Mouse (Mus musculus) liver, embryonic 14.5 days (tissue): Measurements from ENCODE around the gene Memo1. TPM values are rescaled to one million over a fixed set of nuclear protein-coding genes. Genes with fewer than 3 reads are reported as not detected.

Source experiments
- ATAC-seq: fragments of 200-750 bp; cut with Nextera tagmentation; 2 replicates; pipeline ENCODE4 v1.8.0; 2017; ENCODE audit warnings: moderate number of reproducible peaks, mild to moderate bottlenecking, moderate library complexity; ENCODE audit not compliant: insufficient read depth
- DNase-seq, 3 experiments: peaks; one replicate each; pipeline ENCODE4 v3.0.0-alpha.2; 2012 to 2013; ENCODE audit warnings: low read depth in 3 of 3, low spot score in 3 of 3
- H3K27ac ChIP-seq: fragments of 300-500 bp; sonication (generic); 2 replicates; pipeline ENCODE4 v1.5.1; 2014; ENCODE audit warnings: moderate library complexity, mild to moderate bottlenecking, control low read depth, inconsistent platforms
- H3K27me3 ChIP-seq: fragments of 300-500 bp; sonication (generic); 2 replicates; pipeline ENCODE4 v1.6.1; 2014; ENCODE audit warnings: mild to moderate bottlenecking, low read length, moderate library complexity; ENCODE audit not compliant: control insufficient read depth, insufficient read depth
- H3K36me3 ChIP-seq: fragments of 300-500 bp; sonication (generic); replicated peaks from 2 replicates; pipeline ENCODE4 v1.6.1; 2014; ENCODE audit warnings: low read depth; ENCODE audit not compliant: control insufficient read depth, insufficient read depth
- H3K4me1 ChIP-seq, 2 experiments: fragments of 200-500 bp in 1 of 2; fragments of 300-500 bp in 1 of 2; sonication (generic) in 1 of 2; replicated peaks; 2 replicates each; pipeline ENCODE4 v1.6.1; 2012 to 2014; ENCODE audit warnings: antibody characterized with exemption in 1 of 2, inconsistent platforms in 1 of 2, low read length in 1 of 2; ENCODE audit not compliant: control insufficient read depth in 2 of 2, insufficient read depth in 2 of 2
- H3K4me2 ChIP-seq: fragments of 300-500 bp; sonication (generic); 2 replicates; pipeline ENCODE4 v1.6.1; 2014; ENCODE audit warnings: low read depth, mild to moderate bottlenecking, control low read depth, moderate library complexity
- H3K4me3 ChIP-seq, 2 experiments: fragments of 200-500 bp in 1 of 2; fragments of 300-500 bp in 1 of 2; sonication (generic) in 1 of 2; 2 replicates each; pipeline ENCODE4 v1.5.1; 2012 to 2014; ENCODE audit warnings: low read depth in 2 of 2, low read length in 2 of 2, mild to moderate bottlenecking in 2 of 2, control low read depth in 1 of 2, inconsistent platforms in 1 of 2, moderate library complexity in 1 of 2; ENCODE audit not compliant: insufficient read depth in 1 of 2
- H3K9ac ChIP-seq: fragments of 300-500 bp; sonication (generic); replicated peaks from 2 replicates; pipeline ENCODE4 v1.6.1; 2014; ENCODE audit warnings: mild to moderate bottlenecking, control low read depth, moderate library complexity
- H3K9me3 ChIP-seq: fragments of 300-500 bp; sonication (generic); 2 replicates; pipeline ENCODE4 v1.6.1; 2016; ENCODE audit warnings: low read length, mixed read lengths; ENCODE audit not compliant: control insufficient read depth
- CTCF ChIP-seq: IDR thresholded peaks from 2 replicates; pipeline ENCODE4 v1.5.1; 2016; ENCODE audit warnings: antibody characterized with exemption, low read depth, control low read depth
- EP300 ChIP-seq: IDR thresholded peaks from 2 replicates; pipeline ENCODE4 v1.6.1; 2016; ENCODE audit warnings: antibody characterized with exemption, low read depth
- WGBS: fragments of 180-500 bp; shearing (Covaris S2); extraction: QIAGEN DNeasy Blood & Tissue Kit; methylation state at CpG from one replicate; pipeline ENCODE4 v1.1.7; 2014; ENCODE audit not compliant: insufficient replicate concordance; 5-methylcytosine and 5-hydroxymethylcytosine counted together
- polyA plus RNA-seq, 2 experiments: library from polyadenylated mRNA; depleted of rRNA in 1 of 2; stranded (reverse) in 1 of 2; unstranded in 1 of 2; fragments of >200 nt; fragmentation: Nextera tagmentation in 1 of 2; extraction: Ambion mirVana in 1 of 2; gene quantifications; 2 replicates each; pipeline versions ENCODE4 v1.2.1 to v1.2.3; 2012 to 2014

Memo1 gene
- polyA plus RNA-seq, 2 experiments, result 38.8 to 111 TPM

- peaks cover 30 to 38% of the 10 kb centered on the region in 2 experiments for H3K4me1 ChIP-seq
- no peak overlapping the region for H3K4me3 ChIP-seq
- no peaks in the 10 kb centered on the region for H3K9me3 ChIP-seq
- WGBS, result 83% methylated on average over 3 of the region's 3 CpGs
- ATAC-seq, result no peak
- no peak overlapping the region for H3K4me2 ChIP-seq
- no peak for DNase-seq
- no peak overlapping the region for H3K9ac ChIP-seq
- H3K27me3 ChIP-seq, result no peaks in the 10 kb centered on the region
- no peak for TF ChIP-seq EP300
- TF ChIP-seq CTCF, result no peak
- H3K27ac ChIP-seq, result no peak overlapping the region
- H3K36me3 ChIP-seq, result peaks cover 9% of the 10 kb centered on the region
Observed at GRCm38 (mm10) chr17:74262415-74262814, 32.9 kb downstream of the Memo1 start.

DNA sequence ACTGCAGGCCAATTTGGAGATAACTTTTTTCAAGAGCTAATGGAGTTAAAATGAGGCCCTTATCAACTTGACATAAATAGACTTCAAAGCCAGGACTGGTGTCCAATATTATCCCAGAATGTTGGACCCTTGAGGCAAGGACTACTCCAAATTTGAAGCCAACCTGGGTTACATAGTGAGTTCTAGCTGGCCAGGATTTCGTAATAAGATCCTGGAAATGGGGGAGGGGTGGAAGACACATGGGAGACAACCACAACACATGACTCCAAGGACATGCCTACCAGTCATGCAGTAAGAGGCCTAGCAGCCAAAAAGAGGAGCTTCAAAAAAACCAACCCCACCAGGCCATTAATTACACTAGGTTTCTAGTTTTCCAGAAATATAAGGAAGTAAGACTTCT, 50.0 kb downstream of the Memo1 start:
- no peak overlapping the region for H3K27ac ChIP-seq
- H3K9me3 ChIP-seq, result no peaks in the 10 kb centered on the region
- DNase-seq (no peak), ATAC-seq (no peak)
- no peak overlapping the region for H3K4me3 ChIP-seq
- H3K27me3 ChIP-seq, result no peaks in the 10 kb centered on the region
- H3K4me2 ChIP-seq, result no peak overlapping the region
- no peak overlapping the region for H3K9ac ChIP-seq
- no peaks in the 10 kb centered on the region; the same call in 1 of the 2 replicates for H3K36me3 ChIP-seq
- peaks cover 3 to 5% of the 10 kb centered on the region in 2 experiments; a peak in 3 of 4 replicates for H3K4me1 ChIP-seq
- TF ChIP-seq CTCF, result no peak
- 75% methylated on average over 1 of the region's 1 CpGs for WGBS

GRCm38 (mm10) chr17:74242788-74243187, 52.5 kb downstream of the Memo1 start:
- Histone ChIP-seq H3K4me2 (no peak overlapping the region), H3K36me3 (no peaks in the 10 kb centered on the region), H3K4me3 (no peak overlapping the region), H3K9me3 (no peaks in the 10 kb centered on the region), H3K27me3 (no peaks in the 10 kb centered on the region), H3K27ac (no peak overlapping the region), H3K4me1 (peaks cover 4 to 5% of the 10 kb centered on the region in 2 experiments; a peak in 3 of 4 replicates), H3K9ac (no peak overlapping the region)
- TF ChIP-seq CTCF (no peak), EP300 (no peak)
- 64% methylated on average over 3 of the region's 3 CpGs for WGBS
- no peak for DNase-seq
- no peak for ATAC-seq

DNA sequence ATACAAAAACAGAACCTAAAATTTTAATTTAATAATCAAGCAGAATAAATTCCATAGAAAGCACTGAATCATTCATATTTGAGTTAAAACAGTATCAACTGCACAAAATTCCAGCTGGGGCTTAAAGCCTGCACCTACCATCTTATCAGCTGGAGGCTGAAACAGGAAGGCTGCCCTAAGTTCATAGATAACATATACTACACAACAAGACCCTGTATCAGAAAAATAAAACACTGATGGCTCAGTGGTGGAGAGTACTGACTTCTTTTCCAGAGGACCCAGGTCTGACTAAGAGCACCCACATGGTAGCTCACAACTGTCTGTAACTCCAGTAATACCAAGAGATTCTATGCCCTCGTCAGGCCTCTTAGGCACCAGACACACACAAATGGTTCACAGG, 55.0 kb downstream of the Memo1 start:
- 83% methylated on average over 1 of the region's 1 CpGs for WGBS
- Histone ChIP-seq H3K27ac (no peak overlapping the region), H3K9me3 (no peaks in the 10 kb centered on the region), H3K4me1 (peaks cover 4% of the 10 kb centered on the region in 2 experiments; a peak in 3 of 4 replicates), H3K4me3 (no peak overlapping the region), H3K36me3 (no peaks in the 10 kb centered on the region; the same call in none of the 2 replicates), H3K4me2 (no peak overlapping the region), H3K27me3 (no peaks in the 10 kb centered on the region), H3K9ac (no peak overlapping the region)
- TF ChIP-seq CTCF (no peak), EP300 (peak; percentile 38)
- DNase-seq, result peak in 1 of 3 experiments; percentile 27
- peak; percentile 63 for ATAC-seq

DNA sequence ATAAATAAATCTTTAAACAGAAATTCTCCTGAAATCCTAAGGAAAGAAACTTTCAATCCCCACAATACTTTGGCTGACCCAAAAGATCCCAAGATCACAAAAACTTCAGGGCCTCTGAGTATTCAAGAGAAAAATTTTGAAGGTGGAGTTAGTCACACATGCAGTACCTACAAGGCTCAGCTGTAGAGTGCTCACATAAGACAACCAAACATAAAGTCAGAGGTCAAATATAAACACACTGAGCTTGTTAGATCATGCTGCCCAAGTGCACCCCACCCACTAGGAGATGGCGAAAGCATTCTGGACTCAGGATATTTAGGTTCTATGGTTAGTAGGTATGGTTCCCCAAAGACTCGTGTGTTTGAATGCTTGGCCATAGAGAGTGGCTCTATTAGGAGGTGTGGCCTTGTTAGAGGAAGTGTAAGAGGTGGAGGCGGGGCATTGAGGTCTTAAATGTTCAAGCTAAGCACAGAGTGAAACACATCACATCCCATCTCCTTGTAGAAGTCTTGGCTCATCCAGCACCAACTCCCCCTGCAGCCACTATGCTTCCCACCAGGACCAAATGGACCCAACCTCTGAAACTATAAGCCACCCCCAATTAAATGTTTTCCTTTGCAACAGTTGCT, 67.1 kb downstream of the Memo1 start:
- H3K4me3 ChIP-seq, result no peak overlapping the region
- peaks cover 6% of the 10 kb centered on the region for H3K36me3 ChIP-seq
- H3K9me3 ChIP-seq, result no peaks in the 10 kb centered on the region
- DNase-seq (no peak), ATAC-seq (no peak)
- WGBS, result 70% methylated on average over 3 of the region's 3 CpGs
- H3K4me1 ChIP-seq, result no peaks in the 10 kb centered on the region
- H3K27me3 ChIP-seq, result no peaks in the 10 kb centered on the region
- TF ChIP-seq CTCF, result no peak
- no peak for TF ChIP-seq EP300
- no peak overlapping the region for H3K4me2 ChIP-seq
- H3K9ac ChIP-seq, result no peak overlapping the region
- no peak overlapping the region for H3K27ac ChIP-seq
